Mouse (Mus musculus) hindbrain, postnatal 0 days (tissue): Measurements from ENCODE around the gene Tcirg1. TPM values are rescaled to one million over a fixed set of nuclear protein-coding genes. Genes with fewer than 3 reads are reported as not detected.

Experiments used
- ATAC-seq: fragments of 200-750 bp; cut with Nextera tagmentation; 2 replicates; pipeline ENCODE4 v1.8.0; 2017; ENCODE audit warnings: mild to moderate bottlenecking, moderate TSS enrichment, moderate library complexity
- DNase-seq: peaks from one replicate; pipeline ENCODE4 v3.0.0-alpha.2; 2015; ENCODE audit warnings: low spot score
- H3K27ac ChIP-seq: fragments of 300-500 bp; sonication (generic); 2 replicates; pipeline ENCODE4 v1.5.1; 2014; ENCODE audit warnings: mild to moderate bottlenecking
- H3K27me3 ChIP-seq: fragments of 300-500 bp; sonication (generic); 2 replicates; pipeline ENCODE4 v1.6.1; 2014; ENCODE audit warnings: low read length, mixed read lengths; ENCODE audit not compliant: insufficient read depth
- H3K36me3 ChIP-seq: fragments of 300-500 bp; sonication (generic); 2 replicates; pipeline ENCODE4 v1.6.1; 2014; ENCODE audit warnings: low read length, mixed read lengths; ENCODE audit not compliant: insufficient read depth
- H3K4me1 ChIP-seq: fragments of 300-500 bp; sonication (generic); 2 replicates; pipeline ENCODE4 v1.6.1; 2014; ENCODE audit warnings: antibody characterized with exemption, low read length, mixed read lengths; ENCODE audit not compliant: insufficient read depth
- H3K4me2 ChIP-seq: fragments of 300-500 bp; sonication (generic); 2 replicates; pipeline ENCODE4 v1.6.1; 2014; ENCODE audit warnings: low read depth, mild to moderate bottlenecking, low read length, moderate library complexity, mixed read lengths
- H3K4me3 ChIP-seq: fragments of 300-500 bp; sonication (generic); 2 replicates; pipeline ENCODE4 v1.5.1; 2014; ENCODE audit warnings: low read length
- H3K9ac ChIP-seq: fragments of 300-500 bp; sonication (generic); replicated peaks from 2 replicates; pipeline ENCODE4 v1.6.1; 2014; ENCODE audit warnings: mild to moderate bottlenecking, low read length, moderate library complexity, mixed read lengths
- H3K9me3 ChIP-seq: fragments of 300-500 bp; sonication (generic); 2 replicates; pipeline ENCODE4 v1.6.1; 2016; ENCODE audit warnings: low read length, mixed read lengths
- CTCF ChIP-seq: IDR thresholded peaks from 2 replicates; pipeline ENCODE4 v1.5.1; 2016; ENCODE audit warnings: antibody characterized with exemption, control low read depth, low read depth
- WGBS: fragments of 180-500 bp; shearing (Covaris S2); extraction: QIAGEN DNeasy Blood & Tissue Kit; methylation state at CpG from one replicate; pipeline ENCODE4 v1.1.7; 2014; 5-methylcytosine and 5-hydroxymethylcytosine counted together
- polyA plus RNA-seq: library from polyadenylated mRNA; unstranded; fragments of >200 nt; fragmentation: Nextera tagmentation; extraction: Ambion mirVana; gene quantifications from 2 replicates; pipeline ENCODE4 v1.2.1, GENCODE M21; 2015
- total RNA-seq: library from RNA; depleted of rRNA; stranded (reverse); fragments of >200 nt; gene quantifications from 2 replicates; pipeline ENCODE4 v1.2.3, GENCODE M21; 2014; rRNA removed

The Tcirg1 gene
- total and polyA plus RNA-seq, 2 experiments from 2014 or later = 17.3 to 44.0 TPM

DNA sequence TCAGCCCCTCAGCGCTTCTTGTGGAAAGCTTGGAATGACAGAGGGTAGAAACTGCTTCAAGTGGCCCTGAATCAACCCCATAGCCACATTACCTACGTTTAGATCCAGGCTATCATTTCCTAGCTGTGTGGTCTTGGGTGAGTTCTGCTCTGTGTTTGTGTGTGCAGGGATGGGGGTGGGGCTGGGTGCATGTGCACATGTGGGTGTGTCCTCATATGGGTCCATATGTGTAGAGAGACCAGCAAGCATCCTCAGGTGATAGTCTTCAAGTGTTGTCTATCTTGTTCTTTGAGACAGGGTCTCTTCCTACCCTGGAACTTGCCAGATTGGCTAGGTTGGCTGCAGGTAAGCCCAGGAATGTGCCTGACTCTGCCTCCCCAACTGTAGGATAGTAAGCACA is 57.7 kb downstream of the Tcirg1 start:
- no peak overlapping the region for H3K4me3 ChIP-seq
- WGBS = 83% methylated on average over 2 of the region's 2 CpGs
- TF ChIP-seq CTCF = no peak
- peaks cover 9% of the 10 kb centered on the region for H3K4me1 ChIP-seq
- DNase-seq = no peak
- no peaks in the 10 kb centered on the region for H3K27me3 ChIP-seq
- no peaks in the 10 kb centered on the region for H3K9me3 ChIP-seq
- ATAC-seq = no peak
- H3K4me2 ChIP-seq = no peak overlapping the region
- no peak overlapping the region for H3K27ac ChIP-seq
- H3K9ac ChIP-seq = no peak overlapping the region
- H3K36me3 ChIP-seq = no peaks in the 10 kb centered on the region

DNA sequence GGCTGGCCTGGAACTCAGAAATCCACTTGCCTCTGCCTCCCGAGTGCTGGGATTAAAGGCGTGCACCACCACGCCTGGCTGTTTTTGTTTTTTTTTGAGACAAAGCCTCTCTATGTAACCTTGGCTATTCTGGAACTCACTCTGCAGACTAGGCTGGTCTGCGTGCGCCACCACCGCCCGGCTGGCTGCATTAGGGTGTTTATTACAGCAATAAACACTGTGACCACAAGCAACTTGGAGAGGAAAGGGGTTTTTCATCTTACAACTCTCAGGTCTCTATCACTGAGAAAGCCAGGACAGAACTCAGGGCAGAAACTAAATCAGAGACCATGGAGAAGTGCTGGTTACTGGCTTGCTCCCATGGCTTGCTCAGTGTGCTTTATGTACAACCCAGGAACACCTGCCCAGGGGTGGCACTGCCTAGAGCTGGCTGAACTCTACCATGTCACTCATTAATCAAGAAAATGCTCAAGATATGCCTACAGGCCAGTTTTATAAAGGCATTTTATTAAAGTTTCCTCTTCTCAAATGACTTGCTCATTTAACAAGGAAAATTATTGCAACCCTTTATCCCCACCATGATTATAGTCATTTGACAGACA is 58.6 kb downstream of the Tcirg1 start:
- TF ChIP-seq CTCF = no peak
- Histone ChIP-seq H3K36me3 (no peaks in the 10 kb centered on the region), H3K4me2 (no peak overlapping the region), H3K9ac (no peak overlapping the region), H3K4me1 (peaks cover 9% of the 10 kb centered on the region), H3K4me3 (no peak overlapping the region), H3K27me3 (no peaks in the 10 kb centered on the region), H3K9me3 (no peaks in the 10 kb centered on the region), H3K27ac (no peak overlapping the region)
- ATAC-seq (no peak), DNase-seq (no peak)
- 86% methylated on average over 7 of the region's 7 CpGs for WGBS

DNA sequence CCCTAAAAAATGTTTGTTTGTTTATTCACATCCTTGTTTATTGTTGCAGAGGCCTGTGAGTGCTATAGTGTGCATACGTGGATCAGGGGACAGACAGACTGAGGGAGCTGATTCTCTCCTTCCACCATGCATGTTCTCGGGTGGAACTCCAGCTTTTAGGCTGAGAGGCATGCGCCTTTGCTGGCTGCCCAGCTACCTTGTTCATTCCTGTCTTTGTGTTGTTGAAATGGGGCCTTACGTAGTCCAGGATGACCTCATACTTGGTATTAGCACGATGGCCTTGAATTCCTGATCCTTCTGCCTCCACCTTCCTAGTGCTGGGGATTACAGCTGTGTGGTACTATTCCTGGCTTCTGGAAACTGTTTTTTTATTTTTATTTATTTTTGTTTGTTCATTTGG is 59.2 kb downstream of the Tcirg1 start:
- Histone ChIP-seq H3K27ac (no peak overlapping the region), H3K4me1 (peaks cover 6% of the 10 kb centered on the region), H3K4me3 (no peak overlapping the region), H3K36me3 (no peaks in the 10 kb centered on the region), H3K4me2 (no peak overlapping the region), H3K27me3 (no peaks in the 10 kb centered on the region), H3K9me3 (no peaks in the 10 kb centered on the region), H3K9ac (no peak overlapping the region)
- no peak for TF ChIP-seq CTCF
- ATAC-seq (no peak), DNase-seq (no peak)
- 92% methylated on average over 5 of the region's 5 CpGs for WGBS

DNA sequence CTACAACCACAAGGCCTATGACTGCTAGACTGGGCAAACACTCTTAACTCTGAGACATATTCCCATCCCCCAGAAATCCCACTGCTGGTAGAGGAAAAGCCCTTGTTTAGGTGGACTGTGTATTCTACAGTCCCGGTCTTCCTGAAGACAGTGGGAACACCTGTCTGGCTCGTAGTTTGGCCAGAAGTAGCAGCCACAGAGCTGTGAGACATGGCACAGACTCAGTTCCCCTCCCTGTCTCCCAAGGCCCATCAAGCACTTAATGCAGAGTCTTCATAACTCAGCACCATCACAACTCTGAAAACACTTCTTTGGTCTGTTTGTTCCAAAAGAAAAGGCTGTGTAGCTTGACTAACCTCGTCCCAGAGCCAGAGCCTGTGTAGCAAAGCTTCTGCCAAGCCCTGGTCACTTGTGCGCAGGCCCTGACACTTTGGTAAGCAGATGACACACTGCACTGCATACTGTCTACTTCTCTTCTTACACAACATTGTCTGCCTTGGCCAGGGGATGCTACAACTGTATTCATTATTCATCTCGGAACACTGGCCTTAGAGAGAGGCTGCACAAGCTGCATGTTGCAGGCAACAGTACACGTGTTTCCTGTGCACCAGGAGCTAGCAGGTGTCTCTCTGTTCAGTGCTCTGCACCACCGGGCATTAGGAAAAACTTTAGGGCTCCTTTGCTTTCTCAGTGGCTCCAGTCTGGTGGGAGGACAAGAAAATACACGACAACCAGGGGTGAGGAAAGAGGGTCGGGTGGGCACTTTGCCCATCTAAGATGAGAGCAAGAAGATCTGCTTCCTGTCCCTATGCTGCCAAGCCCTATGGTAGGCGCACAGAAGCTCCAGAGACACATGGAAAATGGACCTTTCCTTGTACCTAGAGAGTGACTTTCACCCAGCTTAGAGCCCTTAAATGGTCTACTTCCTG is 60.0 kb downstream of the Tcirg1 start:
- H3K9me3 ChIP-seq = no peaks in the 10 kb centered on the region
- no peaks in the 10 kb centered on the region for H3K36me3 ChIP-seq
- no peak overlapping the region for H3K27ac ChIP-seq
- DNase-seq = no peak
- H3K9ac ChIP-seq = no peak overlapping the region
- H3K4me1 ChIP-seq = peaks cover 6% of the 10 kb centered on the region
- no peak for ATAC-seq
- H3K4me3 ChIP-seq = no peak overlapping the region
- no peak overlapping the region for H3K4me2 ChIP-seq
- TF ChIP-seq CTCF = no peak
- WGBS = 84% methylated on average over 10 of the region's 10 CpGs
- no peaks in the 10 kb centered on the region for H3K27me3 ChIP-seq

Other genes starting within 250 kb of the Tcirg1 start
- gene Lrp5, start 220.6 kb downstream of the Tcirg1 start, total RNA-seq = 16.4 and 17.6 TPM in 2 replicates
- 0.69 and 1.1 TPM in 2 replicates for gene Lrp5, start 220.6 kb downstream of the Tcirg1 start, polyA plus RNA-seq
- gene 1810055G02Rik, start 198.8 kb downstream of the Tcirg1 start, total RNA-seq = 57.7 and 60.8 TPM in 2 replicates
- 33.3 and 37.2 TPM in 2 replicates for gene 1810055G02Rik, start 198.8 kb downstream of the Tcirg1 start, polyA plus RNA-seq
- 43.5 and 54.8 TPM in 2 replicates for gene Kmt5b, start 139.7 kb downstream of the Tcirg1 start, total RNA-seq
- 32.8 and 35.0 TPM in 2 replicates for gene Kmt5b, start 139.7 kb downstream of the Tcirg1 start, polyA plus RNA-seq
- gene Chka, start 55.4 kb downstream of the Tcirg1 start, total RNA-seq = 57.3 and 68.9 TPM in 2 replicates
- gene Chka, start 55.4 kb downstream of the Tcirg1 start, polyA plus RNA-seq = 53.9 and 57.3 TPM in 2 replicates
- gene Ndufs8, start 5.6 kb upstream of the Tcirg1 start, total RNA-seq = 212 and 221 TPM in 2 replicates
- 366 and 367 TPM in 2 replicates for gene Ndufs8, start 5.6 kb upstream of the Tcirg1 start, polyA plus RNA-seq
- gene Aldh3b1, start 22.7 kb upstream of the Tcirg1 start, total RNA-seq = 2.2 and 3.0 TPM in 2 replicates
- 3.5 and 4.3 TPM in 2 replicates for gene Aldh3b1, start 22.7 kb upstream of the Tcirg1 start, polyA plus RNA-seq
- 12.8 and 19.9 TPM in 2 replicates for gene Unc93b1, start 28.1 kb upstream of the Tcirg1 start, total RNA-seq
- gene Unc93b1, start 28.1 kb upstream of the Tcirg1 start, polyA plus RNA-seq = 15.3 and 16.3 TPM in 2 replicates
- gene Aldh3b3, start 51.5 kb upstream of the Tcirg1 start, total RNA-seq = not detected in 2 replicates
- not detected in 2 replicates for gene Aldh3b3, start 51.5 kb upstream of the Tcirg1 start, polyA plus RNA-seq
- 0.32 and 1.1 TPM in 2 replicates for gene Aldh3b2, start 65.2 kb upstream of the Tcirg1 start, total RNA-seq
- 0.95 and 1.4 TPM in 2 replicates for gene Aldh3b2, start 65.2 kb upstream of the Tcirg1 start, polyA plus RNA-seq
- gene Acy3, start 79.4 kb upstream of the Tcirg1 start, total RNA-seq = 3.3 and 7.3 TPM in 2 replicates
- 2.8 and 3.5 TPM in 2 replicates for gene Acy3, start 79.4 kb upstream of the Tcirg1 start, polyA plus RNA-seq
- not detected in 2 replicates for gene Tbx10, start 85.6 kb upstream of the Tcirg1 start, total RNA-seq
- gene Tbx10, start 85.6 kb upstream of the Tcirg1 start, polyA plus RNA-seq = 0.36 and 0.39 TPM in 2 replicates
- gene Nudt8, start 93.4 kb upstream of the Tcirg1 start, total RNA-seq = 23.5 and 29.1 TPM in 2 replicates
- 25.9 and 26.0 TPM in 2 replicates for gene Nudt8, start 93.4 kb upstream of the Tcirg1 start, polyA plus RNA-seq
- 2.5 and 3.5 TPM in 2 replicates for gene Gm49405, start 93.5 kb upstream of the Tcirg1 start, total RNA-seq
- gene Gm49405, start 93.5 kb upstream of the Tcirg1 start, polyA plus RNA-seq = 2.1 and 2.2 TPM in 2 replicates
- gene Doc2g, start 96.2 kb upstream of the Tcirg1 start, total RNA-seq = 3.7 and 3.9 TPM in 2 replicates
- gene Doc2g, start 96.2 kb upstream of the Tcirg1 start, polyA plus RNA-seq = 3.5 and 3.7 TPM in 2 replicates
- 160 and 203 TPM in 2 replicates for gene Ndufv1, start 105.7 kb upstream of the Tcirg1 start, total RNA-seq
- 285 and 291 TPM in 2 replicates for gene Ndufv1, start 105.7 kb upstream of the Tcirg1 start, polyA plus RNA-seq
- gene Gstp1, start 130.9 kb upstream of the Tcirg1 start, total RNA-seq = 317 and 335 TPM in 2 replicates
- 575 and 599 TPM in 2 replicates for gene Gstp1, start 130.9 kb upstream of the Tcirg1 start, polyA plus RNA-seq
- 0.52 TPM in 1 of 2 replicates, not detected in the other for gene Gstp2, start 138.9 kb upstream of the Tcirg1 start, total RNA-seq
- 2.2 and 3.0 TPM in 2 replicates for gene Gstp2, start 138.9 kb upstream of the Tcirg1 start, polyA plus RNA-seq
- not detected in 2 replicates for gene Gstp3, start 152.4 kb upstream of the Tcirg1 start, total RNA-seq
- gene Gstp3, start 152.4 kb upstream of the Tcirg1 start, polyA plus RNA-seq = not detected in 2 replicates
- not detected in 2 replicates for gene Cabp2, start 174.4 kb upstream of the Tcirg1 start, total RNA-seq
- gene Cabp2, start 174.4 kb upstream of the Tcirg1 start, polyA plus RNA-seq = not detected in 2 replicates
- 49.4 and 57.5 TPM in 2 replicates for gene Cdk2ap2, start 190.0 kb upstream of the Tcirg1 start, total RNA-seq
- 63.9 and 64.6 TPM in 2 replicates for gene Cdk2ap2, start 190.0 kb upstream of the Tcirg1 start, polyA plus RNA-seq
- 134 and 142 TPM in 2 replicates for gene Pitpnm1, start 192.9 kb upstream of the Tcirg1 start, total RNA-seq
- gene Pitpnm1, start 192.9 kb upstream of the Tcirg1 start, polyA plus RNA-seq = 88.0 and 91.9 TPM in 2 replicates
- gene Aip, start 218.7 kb upstream of the Tcirg1 start, total RNA-seq = 33.4 and 38.2 TPM in 2 replicates
- 89.4 and 94.3 TPM in 2 replicates for gene Aip, start 218.7 kb upstream of the Tcirg1 start, polyA plus RNA-seq
- 0.37 TPM in 1 of 2 replicates, not detected in the other for gene Gpr152, start 232.7 kb upstream of the Tcirg1 start, total RNA-seq
- 0.05 TPM in 1 of 2 replicates, not detected in the other for gene Gpr152, start 232.7 kb upstream of the Tcirg1 start, polyA plus RNA-seq
- not detected in 2 replicates for gene Cabp4, start 236.9 kb upstream of the Tcirg1 start, total RNA-seq
- 0.29 and 0.51 TPM in 2 replicates for gene Cabp4, start 236.9 kb upstream of the Tcirg1 start, polyA plus RNA-seq
- gene Coro1b, start 241.5 kb upstream of the Tcirg1 start, total RNA-seq = 71.5 and 137 TPM in 2 replicates
- 90.7 and 114 TPM in 2 replicates for gene Coro1b, start 241.5 kb upstream of the Tcirg1 start, polyA plus RNA-seq
- gene Ptprcap, start 246.5 kb upstream of the Tcirg1 start, total RNA-seq = 1.0 TPM in 1 of 2 replicates, not detected in the other
- 0.40 and 0.44 TPM in 2 replicates for gene Ptprcap, start 246.5 kb upstream of the Tcirg1 start, polyA plus RNA-seq